Mouse (Mus musculus) intestine, embryonic 14.5 days (tissue): ENCODE results near the gene Orai1. TPM values are rescaled to one million over a fixed set of nuclear protein-coding genes. Genes with fewer than 3 reads are reported as not detected.
"Not testable (repeated sequence)": the region's sequence is repeated elsewhere in the genome, so short reads cannot be mapped to it uniquely, and the experiment has no call there.

Source experiments
- ATAC-seq: fragments of 200-750 bp; cut with Nextera tagmentation; replicated peaks from 2 replicates; pipeline ENCODE4 v1.8.0; 2017; ENCODE audit warnings: low read depth, moderate number of reproducible peaks, moderate TSS enrichment, moderate library complexity; ENCODE audit not compliant: low FRiP score, low TSS enrichment
- DNase-seq: peaks from one replicate; pipeline ENCODE4 v3.0.0-alpha.2; 2018; ENCODE audit warnings: low spot score
- H3K27ac ChIP-seq: fragments of 300-500 bp; sonication (generic); 2 replicates; pipeline ENCODE4 v1.5.1; 2014; ENCODE audit warnings: low read depth, mild to moderate bottlenecking, control low read depth
- H3K27me3 ChIP-seq: fragments of 300-500 bp; sonication (generic); replicated peaks from 2 replicates; pipeline ENCODE4 v1.6.1; 2014; ENCODE audit warnings: low read length, control low read depth; ENCODE audit not compliant: control insufficient read depth, insufficient read depth
- H3K36me3 ChIP-seq: fragments of 300-500 bp; sonication (generic); 2 replicates; pipeline ENCODE4 v1.6.1; 2014; ENCODE audit warnings: low read length, control low read depth; ENCODE audit not compliant: control insufficient read depth, insufficient read depth
- H3K4me1 ChIP-seq: fragments of 300-500 bp; sonication (generic); replicated peaks from 2 replicates; pipeline ENCODE4 v1.6.1; 2014; ENCODE audit warnings: low read length, control low read depth, mixed read lengths; ENCODE audit not compliant: control insufficient read depth, insufficient read depth
- H3K4me2 ChIP-seq: fragments of 300-500 bp; sonication (generic); 2 replicates; pipeline ENCODE4 v1.6.1; 2014; ENCODE audit warnings: low read length
- H3K4me3 ChIP-seq: fragments of 300-500 bp; sonication (generic); 2 replicates; pipeline ENCODE4 v1.5.1; 2014; ENCODE audit warnings: low read depth, low read length, control low read depth, mixed read lengths
- H3K9ac ChIP-seq: fragments of 300-500 bp; sonication (generic); 2 replicates; pipeline ENCODE4 v1.6.1; 2014; ENCODE audit warnings: mild to moderate bottlenecking, low read length
- H3K9me3 ChIP-seq: fragments of 300-500 bp; sonication (generic); 2 replicates; pipeline ENCODE4 v1.6.1; 2016; ENCODE audit warnings: low read length, control low read depth; ENCODE audit not compliant: control insufficient read depth
- WGBS: fragments of 180-500 bp; shearing (Covaris S2); extraction: QIAGEN DNeasy Blood & Tissue Kit; methylation state at CpG from one replicate; pipeline ENCODE4 v1.1.7; 2014; 5-methylcytosine and 5-hydroxymethylcytosine counted together
- polyA plus RNA-seq: library from polyadenylated mRNA; unstranded; fragments of >200 nt; fragmentation: Nextera tagmentation; extraction: Ambion mirVana; gene quantifications from 2 replicates; pipeline ENCODE4 v1.2.1, GENCODE M21; 2014

Orai1 gene
- polyA plus RNA-seq, 1 experiment from 2014 or later, result 17.7 TPM

GRCm38 (mm10) chr5:123059757-123060520 is 45.1 kb downstream of the Orai1 start:
- 13% methylated on average over 14 of the region's 14 CpGs for WGBS
- 0 out of 2 replicates have a peak, but pooled peaks have one; percentile 24 for ATAC-seq

GRCm38 (mm10) chr5:123060706-123061401 is 46.0 kb downstream of the Orai1 start:
- Histone ChIP-seq H3K9me3 (no peaks in the 10 kb centered on the region), H3K27ac (peak overlapping the region; percentile 60), H3K9ac (no peak overlapping the region), H3K4me3 (no peak overlapping the region), H3K27me3 (no peaks in the 10 kb centered on the region), H3K4me1 (no peaks in the 10 kb centered on the region; the same call in 1 of the 2 replicates), H3K36me3 (no peaks in the 10 kb centered on the region), H3K4me2 (peak overlapping the region; percentile 20)
- DNase-seq, result no peak
- 31% methylated on average over 9 of the region's 9 CpGs for WGBS
- no peak for ATAC-seq

More at GRCm38 (mm10) chr5:123059757-123060520, 45.1 kb downstream of the Orai1 start:
- Histone ChIP-seq H3K4me1 (no peaks in the 10 kb centered on the region; the same call in 1 of the 2 replicates), H3K27me3 (no peaks in the 10 kb centered on the region), H3K9ac (no peak overlapping the region), H3K4me2 (peak overlapping the region; percentile 20), H3K9me3 (no peaks in the 10 kb centered on the region), H3K36me3 (no peaks in the 10 kb centered on the region), H3K4me3 (no peak overlapping the region), H3K27ac (peak overlapping the region; percentile 60)
- peak; percentile 72 for DNase-seq

- H3K27ac ChIP-seq, H3K4me3 ChIP-seq, H3K9ac ChIP-seq, H3K27me3 ChIP-seq, H3K9me3 ChIP-seq, H3K4me1 ChIP-seq, DNase-seq, H3K4me2 ChIP-seq, H3K36me3 ChIP-seq, ATAC-seq: not testable (repeated sequence)
- 76% methylated on average over 6 of the region's 6 CpGs for WGBS
Measured at GRCm38 (mm10) chr5:123061402-123061749, 46.5 kb downstream of the Orai1 start.

- Histone ChIP-seq H3K27me3 (no peaks in the 10 kb centered on the region), H3K4me3 (no peak overlapping the region), H3K9ac (no peak overlapping the region), H3K9me3 (no peaks in the 10 kb centered on the region), H3K27ac (no peak overlapping the region), H3K4me2 (no peak overlapping the region), H3K36me3 (no peaks in the 10 kb centered on the region), H3K4me1 (no peaks in the 10 kb centered on the region; the same call in 1 of the 2 replicates)
- ATAC-seq, result no peak
- DNase-seq, result no peak
- WGBS, result 83% methylated on average over 3 of the region's 3 CpGs
Measured at GRCm38 (mm10) chr5:123063141-123063540, 48.3 kb downstream of the Orai1 start.

- Histone ChIP-seq H3K27ac (no peak overlapping the region), H3K36me3 (no peaks in the 10 kb centered on the region), H3K4me1 (no peaks in the 10 kb centered on the region), H3K4me2 (no peak overlapping the region), H3K9me3 (no peaks in the 10 kb centered on the region), H3K9ac (no peak overlapping the region), H3K27me3 (no peaks in the 10 kb centered on the region), H3K4me3 (no peak overlapping the region)
- DNase-seq (peak; percentile 80), ATAC-seq (no peak)
- WGBS, result 26% methylated on average over 6 of the region's 6 CpGs
Measured at GRCm38 (mm10) chr5:123064207-123064606, 49.3 kb downstream of the Orai1 start.

- H3K36me3 ChIP-seq, result no peaks in the 10 kb centered on the region
- 13% methylated on average over 6 of the region's 6 CpGs for WGBS
- ATAC-seq (peak; percentile 42; the same call in 1 of the 2 replicates), DNase-seq (no peak)
- H3K9me3 ChIP-seq, result no peaks in the 10 kb centered on the region
- H3K4me2 ChIP-seq, result no peak overlapping the region
- H3K27ac ChIP-seq, result no peak overlapping the region
- no peaks in the 10 kb centered on the region for H3K27me3 ChIP-seq
- no peak overlapping the region for H3K9ac ChIP-seq
- no peaks in the 10 kb centered on the region for H3K4me1 ChIP-seq
- H3K4me3 ChIP-seq, result no peak overlapping the region
Measured at GRCm38 (mm10) chr5:123067395-123067995, 52.6 kb downstream of the Orai1 start.

- 0 out of 2 replicates have a peak, but pooled peaks have one; percentile 5 for ATAC-seq
- H3K36me3 ChIP-seq, result no peaks in the 10 kb centered on the region
- no peak for DNase-seq
- no peak within 1 kb of the TSS for H3K4me3 ChIP-seq
- WGBS, result 82% methylated on average over 12 of the region's 12 CpGs
- no peak within 1 kb of the TSS for H3K9ac ChIP-seq
- no peaks in the 10 kb centered on the region for H3K4me1 ChIP-seq
- H3K9me3 ChIP-seq, result no peaks in the 10 kb centered on the region
- H3K27ac ChIP-seq, result no peak within 1 kb of the TSS
- no peak within 1 kb of the TSS for H3K4me2 ChIP-seq
- no peaks in the 10 kb centered on the region for H3K27me3 ChIP-seq
Measured at GRCm38 (mm10) chr5:123068115-123068514, 53.2 kb downstream of the Orai1 start, which contains the start of gene Tmem120b. Gene Tmem120b, plus strand, starts transcription at chr5:123068415.

- no peak overlapping the region for H3K4me3 ChIP-seq
- H3K9me3 ChIP-seq, result no peaks in the 10 kb centered on the region
- DNase-seq (no peak), ATAC-seq (no peak)
- H3K36me3 ChIP-seq, result no peaks in the 10 kb centered on the region
- no peak overlapping the region for H3K27ac ChIP-seq
- H3K9ac ChIP-seq, result no peak overlapping the region
- WGBS, result 94% methylated on average over 2 of the region's 2 CpGs
- no peaks in the 10 kb centered on the region for H3K27me3 ChIP-seq
- no peaks in the 10 kb centered on the region for H3K4me1 ChIP-seq
- H3K4me2 ChIP-seq, result no peak overlapping the region
Measured at GRCm38 (mm10) chr5:123068714-123069113, 53.8 kb downstream of the Orai1 start.
